Mouse (Mus musculus) limb, embryonic 13.5 days (tissue): ENCODE data around the gene Gsg1l. TPM values are rescaled to one million over a fixed set of nuclear protein-coding genes. Genes with fewer than 3 reads are reported as not detected.

Source experiments
- ATAC-seq: fragments of 200-750 bp; cut with Nextera tagmentation; 2 replicates; pipeline ENCODE4 v1.8.0; 2017; ENCODE audit warnings: low read depth, moderate number of reproducible peaks, moderate TSS enrichment; ENCODE audit not compliant: low FRiP score
- H3K27ac ChIP-seq: fragments of 300-500 bp; sonication (generic); 2 replicates; pipeline ENCODE4 v1.5.1; 2015; ENCODE audit warnings: inconsistent platforms, mild to moderate bottlenecking, moderate library complexity
- H3K27me3 ChIP-seq: fragments of 300-500 bp; sonication (generic); 2 replicates; pipeline ENCODE4 v1.6.1; 2015; ENCODE audit warnings: mild to moderate bottlenecking, inconsistent platforms
- H3K36me3 ChIP-seq: fragments of 300-500 bp; sonication (generic); 2 replicates; pipeline ENCODE4 v1.6.1; 2015; ENCODE audit warnings: inconsistent platforms, mild to moderate bottlenecking, moderate library complexity
- H3K4me1 ChIP-seq: fragments of 300-500 bp; sonication (generic); 2 replicates; pipeline ENCODE4 v1.6.1; 2015; ENCODE audit warnings: inconsistent platforms
- H3K4me2 ChIP-seq: fragments of 300-500 bp; sonication (generic); replicated peaks from 2 replicates; pipeline ENCODE4 v1.6.1; 2015; ENCODE audit warnings: inconsistent platforms, mild to moderate bottlenecking, moderate library complexity
- H3K4me3 ChIP-seq: fragments of 300-500 bp; sonication (generic); 2 replicates; pipeline ENCODE4 v1.5.1; 2015; ENCODE audit warnings: moderate library complexity, mild to moderate bottlenecking, inconsistent platforms
- H3K9ac ChIP-seq: fragments of 300-500 bp; sonication (generic); 2 replicates; pipeline ENCODE4 v1.6.1; 2015; ENCODE audit warnings: mild to moderate bottlenecking, inconsistent platforms
- H3K9me3 ChIP-seq: fragments of 300-500 bp; sonication (generic); 2 replicates; pipeline ENCODE4 v1.6.1; 2016; ENCODE audit warnings: inconsistent platforms
- WGBS: fragments of 180-500 bp; shearing (Covaris S2); methylation state at CpG from one replicate; pipeline ENCODE4 v1.1.7; 2015; 5-methylcytosine and 5-hydroxymethylcytosine counted together
- polyA plus RNA-seq: library from polyadenylated mRNA; unstranded; fragments of >200 nt; fragmentation: Nextera tagmentation; extraction: Ambion mirVana; gene quantifications from 2 replicates; pipeline ENCODE4 v1.2.1, GENCODE M21; 2015

The Gsg1l gene
- polyA plus RNA-seq, 1 experiment from 2014 or later, result 1.3 TPM

- Histone ChIP-seq H3K27me3 (0 out of 2 replicates have a peak, but pooled peaks cover 3% of the 10 kb centered on the region), H3K36me3 (no peaks in the 10 kb centered on the region), H3K9ac (no peak overlapping the region), H3K27ac (peak overlapping the region; percentile 63; the same call in 1 of the 2 replicates), H3K4me2 (no peak overlapping the region), H3K4me3 (no peak overlapping the region), H3K4me1 (peaks cover 25% of the 10 kb centered on the region), H3K9me3 (no peaks in the 10 kb centered on the region)
- WGBS, result 17% methylated on average over 7 of the region's 7 CpGs
- peak; percentile 57 for ATAC-seq
These were observed 110.0 kb downstream of the Gsg1l start for GRCm38 (mm10) chr7:125972174-125972672.

- H3K36me3 ChIP-seq, result no peaks in the 10 kb centered on the region
- peaks cover 25% of the 10 kb centered on the region for H3K4me1 ChIP-seq
- H3K4me2 ChIP-seq, result no peak overlapping the region
- no peak for ATAC-seq
- WGBS, result 74% methylated on average over 3 of the region's 3 CpGs
- no peaks in the 10 kb centered on the region for H3K9me3 ChIP-seq
- no peak overlapping the region for H3K9ac ChIP-seq
- H3K4me3 ChIP-seq, result no peak overlapping the region
- H3K27ac ChIP-seq, result no peak overlapping the region
- H3K27me3 ChIP-seq, result 0 out of 2 replicates have a peak, but pooled peaks cover 3% of the 10 kb centered on the region
These were observed 113.1 kb downstream of the Gsg1l start for GRCm38 (mm10) chr7:125969076-125969475.

GRCm38 (mm10) chr7:125966402-125967261 is 115.6 kb downstream of the Gsg1l start:
- Histone ChIP-seq H3K4me1 (peaks cover 2% of the 10 kb centered on the region), H3K9ac (no peak overlapping the region), H3K4me2 (no peak overlapping the region), H3K27me3 (0 out of 2 replicates have a peak, but pooled peaks cover 3% of the 10 kb centered on the region), H3K9me3 (no peaks in the 10 kb centered on the region), H3K4me3 (no peak overlapping the region), H3K36me3 (no peaks in the 10 kb centered on the region), H3K27ac (no peak overlapping the region)
- 49% methylated on average over 16 of the region's 16 CpGs for WGBS
- ATAC-seq, result no peak

GRCm38 (mm10) chr7:125964087-125964607 is 118.1 kb downstream of the Gsg1l start:
- Histone ChIP-seq H3K27me3 (no peaks in the 10 kb centered on the region), H3K27ac (no peak overlapping the region), H3K9ac (no peak overlapping the region), H3K36me3 (no peaks in the 10 kb centered on the region), H3K4me1 (no peaks in the 10 kb centered on the region), H3K9me3 (no peaks in the 10 kb centered on the region), H3K4me3 (no peak overlapping the region), H3K4me2 (no peak overlapping the region)
- ATAC-seq, result no peak
- 57% methylated on average over 8 of the region's 8 CpGs for WGBS

GRCm38 (mm10) chr7:125959294-125960048 is 122.7 kb downstream of the Gsg1l start:
- H3K4me2 ChIP-seq, result no peak overlapping the region
- no peak overlapping the region for H3K9ac ChIP-seq
- H3K27me3 ChIP-seq, result peaks cover 8% of the 10 kb centered on the region; the same call in 1 of the 2 replicates
- WGBS, result 53% methylated on average over 17 of the region's 18 CpGs
- H3K4me1 ChIP-seq, result peaks cover 16% of the 10 kb centered on the region
- no peaks in the 10 kb centered on the region for H3K9me3 ChIP-seq
- H3K4me3 ChIP-seq, result no peak overlapping the region
- no peaks in the 10 kb centered on the region for H3K36me3 ChIP-seq
- no peak for ATAC-seq
- H3K27ac ChIP-seq, result no peak overlapping the region

GRCm38 (mm10) chr7:125958856-125959255 is 123.4 kb downstream of the Gsg1l start:
- Histone ChIP-seq H3K9me3 (no peaks in the 10 kb centered on the region), H3K4me3 (no peak overlapping the region), H3K27ac (no peak overlapping the region), H3K4me2 (no peak overlapping the region), H3K4me1 (peaks cover 23% of the 10 kb centered on the region), H3K36me3 (no peaks in the 10 kb centered on the region), H3K9ac (no peak overlapping the region), H3K27me3 (peaks cover 8% of the 10 kb centered on the region; the same call in 1 of the 2 replicates)
- WGBS, result 87% methylated on average over 5 of the region's 5 CpGs
- ATAC-seq, result no peak

- peaks cover 33% of the 10 kb centered on the region for H3K4me1 ChIP-seq
- 42% methylated on average over 5 of the region's 5 CpGs for WGBS
- no peaks in the 10 kb centered on the region for H3K9me3 ChIP-seq
- no peak overlapping the region for H3K9ac ChIP-seq
- H3K36me3 ChIP-seq, result no peaks in the 10 kb centered on the region
- H3K27me3 ChIP-seq, result peaks cover 8% of the 10 kb centered on the region; the same call in 1 of the 2 replicates
- no peak overlapping the region for H3K4me3 ChIP-seq
- no peak for ATAC-seq
- H3K4me2 ChIP-seq, result no peak overlapping the region
- H3K27ac ChIP-seq, result no peak overlapping the region
These were observed 127.2 kb downstream of the Gsg1l start for GRCm38 (mm10) chr7:125954994-125955393.

- H3K4me3 ChIP-seq, result no peak overlapping the region
- H3K27ac ChIP-seq, result no peak overlapping the region
- H3K9ac ChIP-seq, result no peak overlapping the region
- no peaks in the 10 kb centered on the region for H3K36me3 ChIP-seq
- peaks cover 34% of the 10 kb centered on the region for H3K4me1 ChIP-seq
- no peaks in the 10 kb centered on the region for H3K9me3 ChIP-seq
- no peak for ATAC-seq
- H3K4me2 ChIP-seq, result no peak overlapping the region
- 50% methylated on average over 3 of the region's 3 CpGs for WGBS
- peaks cover 8% of the 10 kb centered on the region; the same call in 1 of the 2 replicates for H3K27me3 ChIP-seq
These were observed 127.8 kb downstream of the Gsg1l start for GRCm38 (mm10) chr7:125954356-125954878.

- no peak for ATAC-seq
- WGBS, result 56% methylated on average over 6 of the region's 6 CpGs
- no peak overlapping the region for H3K9ac ChIP-seq
- H3K36me3 ChIP-seq, result no peaks in the 10 kb centered on the region
- H3K4me2 ChIP-seq, result no peak overlapping the region
- H3K27ac ChIP-seq, result no peak overlapping the region
- H3K4me1 ChIP-seq, result peaks cover 36% of the 10 kb centered on the region
- no peaks in the 10 kb centered on the region for H3K9me3 ChIP-seq
- peaks cover 8% of the 10 kb centered on the region; the same call in 1 of the 2 replicates for H3K27me3 ChIP-seq
- no peak overlapping the region for H3K4me3 ChIP-seq
These were observed 128.4 kb downstream of the Gsg1l start for GRCm38 (mm10) chr7:125953844-125954243.

- 38% methylated on average over 7 of the region's 7 CpGs for WGBS
These were observed 130.3 kb downstream of the Gsg1l start for GRCm38 (mm10) chr7:125951911-125952310.

GRCm38 (mm10) chr7:125948973-125949372 is 133.2 kb downstream of the Gsg1l start:
- Histone ChIP-seq H3K36me3 (no peaks in the 10 kb centered on the region), H3K9me3 (no peaks in the 10 kb centered on the region), H3K4me1 (peaks cover 18% of the 10 kb centered on the region; the same call in 1 of the 2 replicates), H3K4me2 (no peak overlapping the region), H3K27me3 (no peaks in the 10 kb centered on the region; the same call in 1 of the 2 replicates), H3K27ac (no peak overlapping the region), H3K9ac (no peak overlapping the region), H3K4me3 (no peak overlapping the region)
- 73% methylated on average over 4 of the region's 4 CpGs for WGBS
- no peak for ATAC-seq

More at GRCm38 (mm10) chr7:125951911-125952310, 130.3 kb downstream of the Gsg1l start:
- Histone ChIP-seq H3K9ac (no peak overlapping the region), H3K27ac (no peak overlapping the region), H3K4me3 (no peak overlapping the region), H3K4me1 (peaks cover 36% of the 10 kb centered on the region; the same call in 1 of the 2 replicates), H3K36me3 (no peaks in the 10 kb centered on the region), H3K4me2 (no peak overlapping the region), H3K9me3 (no peaks in the 10 kb centered on the region), H3K27me3 (no peaks in the 10 kb centered on the region)
- ATAC-seq, result no peak
